Mouse (Mus musculus) gastrocnemius, postnatal 36 days (tissue): ENCODE results near the gene Tns2. TPM values are rescaled to one million over a fixed set of nuclear protein-coding genes. Genes with fewer than 3 reads are reported as not detected.

Source experiments
- DNase-seq, 2 experiments: peaks; one replicate each; pipeline ENCODE4 v3.0.0; 2022
- intact Hi-C: fragments of 180-260 bp; cut with DNase I; formaldehyde crosslinking; loops from one replicate; pipeline ENCODE4 v1.15.1; 2025
- total RNA-seq, 2 experiments: library from RNA; stranded (reverse); gene quantifications; 2 replicates each; pipeline ENCODE4 v1.2.3; 2021

Gene Tns2
- total RNA-seq, 2 experiments from 2014 or later, result 34.7 to 36.0 TPM

DNA sequence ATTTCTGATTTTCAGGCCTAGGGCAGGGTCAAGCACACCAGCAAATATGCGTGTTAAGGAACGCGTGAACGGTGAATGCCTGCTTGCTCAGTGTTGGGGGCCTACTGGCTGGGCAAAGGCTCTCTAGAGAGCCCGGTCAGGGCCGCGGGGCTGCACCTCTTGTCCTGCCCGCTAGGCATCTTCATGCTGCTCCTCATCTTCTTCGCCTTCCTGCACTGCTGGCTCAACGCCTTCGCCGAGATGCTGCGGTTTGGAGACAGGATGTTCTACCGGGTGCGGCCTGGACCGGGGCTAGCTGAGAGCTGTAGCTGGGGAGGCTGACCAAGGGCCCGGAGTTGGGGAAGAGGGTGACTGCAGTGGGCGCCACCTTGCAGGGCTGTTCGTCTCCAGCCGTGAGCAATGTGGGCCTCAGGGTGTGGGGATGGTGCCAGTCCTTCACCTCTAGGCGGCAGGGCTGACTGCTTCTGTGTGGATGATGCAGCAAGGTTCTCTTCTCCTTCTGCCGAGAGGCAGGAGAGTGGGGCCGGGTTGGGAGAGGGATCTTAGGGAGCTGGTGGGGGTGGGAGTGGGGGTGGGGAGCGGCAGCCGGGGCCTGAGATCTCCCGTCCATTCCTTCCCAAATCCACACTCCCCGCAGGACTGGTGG is 60.3 kb downstream of the Tns2 start:
- intact Hi-C loops, result no loop called here
- DNase-seq, result no peak

DNA sequence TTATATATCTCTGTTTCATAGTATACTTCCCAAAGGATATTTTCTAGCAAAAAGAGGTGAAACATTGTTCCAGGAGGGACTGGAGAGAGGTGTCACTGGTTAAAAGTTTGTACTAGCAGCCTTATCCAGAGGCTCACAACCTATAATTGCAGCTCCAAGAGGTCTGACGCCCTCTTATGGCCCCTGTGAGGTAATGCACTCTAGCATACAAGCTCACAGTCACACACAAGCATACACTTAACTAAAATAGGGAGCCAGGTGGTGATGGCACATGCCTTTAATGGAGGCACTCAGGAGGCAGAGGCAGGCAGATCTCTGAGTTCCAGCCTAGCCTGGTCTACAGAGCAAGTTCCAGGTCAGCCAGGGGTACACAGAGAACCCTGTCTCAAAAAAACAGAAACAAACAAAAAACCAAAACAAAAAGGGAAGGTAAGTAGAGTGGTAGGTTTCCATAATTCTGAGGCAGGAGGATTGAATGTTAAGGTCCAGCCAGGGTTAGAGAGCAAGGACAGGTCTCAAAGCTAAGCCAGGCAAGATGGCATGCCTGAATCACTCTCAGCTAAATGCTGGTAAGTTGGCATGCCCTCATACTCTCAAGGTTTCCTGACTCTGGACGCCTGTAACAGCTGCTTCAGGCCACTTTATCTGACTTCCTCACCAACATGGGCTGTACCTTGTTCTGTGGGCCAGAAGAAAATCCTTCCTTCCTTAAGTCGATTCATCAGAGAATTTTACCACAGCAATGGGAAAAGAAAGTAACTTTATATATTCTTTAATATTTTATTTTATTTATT is 63.9 kb downstream of the Tns2 start:
- intact Hi-C loops, result no loop called here
- no peak for DNase-seq

DNA sequence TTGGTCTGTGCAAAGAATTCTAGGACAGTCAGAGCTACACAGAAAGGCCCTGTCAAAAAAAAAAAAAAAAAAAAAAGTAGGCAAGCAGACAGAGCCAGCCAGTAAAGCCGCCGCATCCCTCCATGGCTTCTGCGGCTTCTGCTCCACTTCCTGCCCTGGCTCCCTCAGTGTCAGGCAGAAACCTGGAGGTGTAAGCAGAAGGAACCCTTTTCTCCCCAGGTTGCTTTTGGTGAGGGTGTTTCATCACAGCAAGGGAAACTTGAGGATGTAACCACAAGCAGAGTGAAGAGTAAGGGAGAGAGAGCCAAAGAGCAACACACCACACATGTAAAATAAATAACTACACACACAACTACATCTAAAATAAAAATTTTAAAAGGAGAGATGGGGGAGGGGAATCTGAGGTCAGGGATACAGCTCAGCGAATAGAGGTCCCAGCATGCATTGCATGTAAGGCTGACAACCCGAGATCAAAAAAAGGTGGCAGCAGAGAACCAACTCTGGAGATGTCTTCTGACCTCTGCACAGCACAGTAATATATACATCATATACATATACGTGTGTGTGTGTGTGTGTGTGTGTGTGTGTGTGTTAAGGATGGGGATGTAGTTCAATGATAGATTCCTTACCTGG is 65.4 kb downstream of the Tns2 start:
- intact Hi-C loops, result no loop called here
- DNase-seq, result no peak

Other genes with a start within 250 kb of the Tns2 start
- gene Krt1, start 249.6 kb upstream of the Tns2 start, total RNA-seq, result not detected
- not detected for gene Krt77, start 230.7 kb upstream of the Tns2 start, total RNA-seq
- gene Krt76, start 207.5 kb upstream of the Tns2 start, total RNA-seq, result not detected
- gene Krt4, start 175.7 kb upstream of the Tns2 start, total RNA-seq, result under 1 TPM in 1 of 2 experiments, not detected in 1; 0.12 TPM
- under 1 TPM in 1 of 2 experiments, not detected in 1; 0.13 TPM for gene Krt79, start 160.1 kb upstream of the Tns2 start, total RNA-seq
- not detected for gene Krt78, start 146.1 kb upstream of the Tns2 start, total RNA-seq
- 1 to 10 TPM in 1 of 2 experiments, under 1 TPM in 1; 0.30 to 1.0 TPM for gene Krt8, start 95.9 kb upstream of the Tns2 start, total RNA-seq
- 1 to 10 TPM in 1 of 2 experiments, not detected in 1; 1.3 TPM for gene Krt18, start 72.2 kb upstream of the Tns2 start, total RNA-seq
- gene Eif4b, start 26.6 kb upstream of the Tns2 start, total RNA-seq, result 100 to 1,000 TPM; 148 to 169 TPM
- 1 to 10 TPM; 6.0 to 6.2 TPM for gene Spryd3, start 35.8 kb downstream of the Tns2 start, total RNA-seq
- gene Igfbp6, start 43.9 kb downstream of the Tns2 start, total RNA-seq, result 10 to 100 TPM; 42.6 TPM
- under 1 TPM in 1 of 2 experiments, not detected in 1; 0.15 TPM for gene Soat2, start 50.1 kb downstream of the Tns2 start, total RNA-seq
- gene Zfp740, start 102.8 kb downstream of the Tns2 start, total RNA-seq, result 10 to 100 TPM; 24.3 to 26.6 TPM
- 1 to 10 TPM; 7.5 to 7.6 TPM for gene Csad, start 104.3 kb downstream of the Tns2 start, total RNA-seq
- gene Itgb7, start 131.5 kb downstream of the Tns2 start, total RNA-seq, result 1 to 10 TPM in 1 of 2 experiments, under 1 TPM in 1; 0.69 to 1.3 TPM
- gene Rarg, start 157.1 kb downstream of the Tns2 start, total RNA-seq, result 1 to 10 TPM; 9.3 to 9.9 TPM
- not detected for gene Gm9918, start 170.2 kb downstream of the Tns2 start, total RNA-seq
- gene Mfsd5, start 179.0 kb downstream of the Tns2 start, total RNA-seq, result 10 to 100 TPM; 12.8 to 13.4 TPM
- gene Espl1, start 195.9 kb downstream of the Tns2 start, total RNA-seq, result under 1 TPM; 0.74 to 0.87 TPM
- gene Pfdn5, start 225.7 kb downstream of the Tns2 start, total RNA-seq, result 100 to 1,000 TPM; 189 to 216 TPM
- 10 to 100 TPM; 14.8 to 16.3 TPM for gene Myg1, start 231.3 kb downstream of the Tns2 start, total RNA-seq